Mouse (Mus musculus): ENCODE data around the gene Bdkrb1.

DNA sequence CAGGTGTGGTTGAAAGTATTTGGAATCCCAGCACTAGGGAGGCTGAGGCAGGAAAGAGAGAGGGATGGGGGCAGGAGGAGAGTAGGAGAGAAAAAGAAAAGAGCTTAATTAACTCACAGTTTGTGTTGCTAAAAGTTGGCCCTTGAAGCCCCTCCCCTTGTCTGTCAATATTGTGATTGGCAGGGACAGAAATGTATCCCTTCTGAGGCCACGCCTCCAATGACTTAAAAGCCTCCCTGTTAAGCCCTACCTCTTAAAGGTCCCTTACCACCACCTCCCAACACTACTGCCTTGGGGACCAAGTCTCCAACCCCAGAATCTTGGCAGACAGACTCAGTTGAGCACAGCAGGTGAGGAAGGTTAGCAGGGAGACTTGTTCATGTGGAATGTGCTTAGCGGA, 30.3 kb upstream of the Bdkrb1 start:
- no peak for TF ChIP-seq EP300 (IDR thresholded peaks at IDR 0.05; ENCODE audit: low read depth)
- TF ChIP-seq CTCF (IDR thresholded peaks at IDR 0.05; ENCODE audit: low read depth), result no peak
